Mouse (Mus musculus): Measurements from ENCODE around the gene Ppp1r14d.

- TF ChIP-seq POLR2A (IDR thresholded peaks at IDR 0.05; ENCODE audit: low read depth, low read length) = no peak
- TF ChIP-seq CTCF (conservative IDR thresholded peaks at IDR 0.05; ENCODE audit: insufficient read depth, insufficient read length, low read depth, low read length) = no peak
These were observed 31.6 kb upstream of the Ppp1r14d start for GRCm38 (mm10) chr2:119261326-119261725.

Data from kidney, adult 2 months (tissue).